ENCODE assay signal across 8 mouse cellular contexts in the genomic region with DNA sequence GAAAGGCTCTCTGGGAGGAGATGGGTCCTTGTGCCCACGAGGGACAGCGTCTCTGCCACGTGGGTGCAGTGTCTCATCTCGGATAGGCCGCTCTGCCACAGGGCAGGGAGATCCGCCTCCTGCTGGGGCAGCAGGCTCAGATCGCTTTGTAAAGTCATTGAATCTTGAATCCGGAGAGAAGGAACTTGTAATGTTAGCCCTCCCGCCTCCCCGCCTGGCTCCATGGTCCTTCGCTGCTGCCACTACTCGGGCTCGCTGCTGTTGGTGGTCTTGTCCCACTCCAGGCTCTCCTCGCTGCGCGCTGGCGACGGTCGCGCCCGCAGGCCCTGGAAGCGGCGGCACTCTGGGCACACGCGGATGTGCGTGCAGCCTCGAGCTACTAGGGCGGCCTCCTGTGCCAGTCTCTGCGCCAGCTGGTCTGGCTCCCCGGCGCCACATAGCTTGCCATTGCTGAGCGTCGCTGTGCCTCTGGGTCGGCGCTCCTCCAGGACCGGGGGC. TPM values are rescaled to one million over a fixed set of nuclear protein-coding genes. Genes with fewer than 3 reads are reported as not detected.
DNase-seq lines count a peak whose midpoint lies in the region; ATAC-seq lines count a peak whose summit lies in the region.

No protein-coding gene starts in this region.

- H3K27me3 ChIP-seq in forebrain, embryonic 13.5 days, result peaks cover 9% of the 10 kb centered on the region
- no peaks in the 10 kb centered on the region for H3K27me3 ChIP-seq in hindbrain, embryonic 14.5 days (ENCODE audit: control insufficient read depth, insufficient read depth, low read length)

- H3K27ac ChIP-seq in forebrain, embryonic 13.5 days, result peak overlapping the region; percentile 48; the same call in 1 of the 2 replicates
- H3K27ac ChIP-seq in hindbrain, embryonic 14.5 days, result peak overlapping the region; percentile 29

- peak overlapping the region; percentile 37 for H3K4me3 ChIP-seq in forebrain, embryonic 13.5 days
- peak overlapping the region; percentile 26 for H3K4me3 ChIP-seq in hindbrain, embryonic 14.5 days (replicated peaks; ENCODE audit: low read length)

- H3K4me2 ChIP-seq in forebrain, embryonic 13.5 days, result peak overlapping the region; percentile 71
- peak overlapping the region; percentile 58 for H3K4me2 ChIP-seq in hindbrain, embryonic 14.5 days (replicated peaks)

- peaks cover 9% of the 10 kb centered on the region for H3K4me1 ChIP-seq in forebrain, embryonic 13.5 days
- peaks cover 8% of the 10 kb centered on the region; the same call in 1 of the 2 replicates for H3K4me1 ChIP-seq in hindbrain, embryonic 14.5 days (replicated peaks; ENCODE audit: control insufficient read depth, insufficient read depth, low read length)

- peak overlapping the region; percentile 61 for H3K9ac ChIP-seq in forebrain, embryonic 13.5 days
- H3K9ac ChIP-seq in hindbrain, embryonic 14.5 days, result peak overlapping the region; percentile 50

- H3K36me3 ChIP-seq in forebrain, embryonic 13.5 days (ENCODE audit: poor library complexity, severe bottlenecking), result no peaks in the 10 kb centered on the region
- no peaks in the 10 kb centered on the region for H3K36me3 ChIP-seq in hindbrain, embryonic 14.5 days (replicated peaks; ENCODE audit: control insufficient read depth, insufficient read depth)

- DNase-seq in Muller cell, postnatal 12 days (ENCODE audit: inconsistent ontology term), result peak; percentile 67
- DNase-seq in hindbrain, embryonic 14.5 days (ENCODE audit: low spot score), result no peak
- DNase-seq in left cerebral cortex, adult 11 months (ENCODE audit: low spot score), result peak; percentile 28
- peak; percentile 37 for DNase-seq in lung, postnatal 36 days
- DNase-seq in right cerebral cortex, postnatal 25 days, result peak; percentile 42
- no peak for DNase-seq in B cell, adult 2 months

- WGBS in forebrain, embryonic 13.5 days, result 1% methylated on average over 34 of the region's 36 CpGs
- 5% methylated on average over 36 of the region's 36 CpGs for WGBS in hindbrain, embryonic 14.5 days

- H3K9me3 ChIP-seq in forebrain, embryonic 13.5 days (replicated peaks), result no peaks in the 10 kb centered on the region
- no peaks in the 10 kb centered on the region for H3K9me3 ChIP-seq in hindbrain, embryonic 14.5 days (ENCODE audit: control insufficient read depth, low read length)

- ATAC-seq in cerebellum, adult (ENCODE audit: insufficient number of reproducible peaks, low FRiP score, low TSS enrichment), result peak; percentile 74
- peak; percentile 92 for ATAC-seq in forebrain, embryonic 13.5 days
- peak; percentile 68; the same call in 1 of the 2 replicates for ATAC-seq in hindbrain, embryonic 14.5 days (ENCODE audit: low FRiP score)

RNA-seq across cellular contexts. Expression of a gene that starts 13.0 kb away (rescaled TPM):
- polyA plus RNA-seq in forebrain, embryonic 13.5 days (2015; fragmentation: Nextera tagmentation; extraction: Ambion mirVana), result 4.5 and 4.8 TPM in 2 replicates
- 5.9 and 6.1 TPM in 2 replicates for polyA plus RNA-seq in hindbrain, embryonic 14.5 days (2014; fragmentation: Nextera tagmentation; extraction: Ambion mirVana)

Comparison
In these comparisons a context has a peak if more than half of its experiments do, and no peak if none do; other contexts are left out.
1. DNase-seq: peak in Muller cell, postnatal 12 days (single experiment), left cerebral cortex, adult 11 months (single experiment), lung, postnatal 36 days (single experiment) and right cerebral cortex, postnatal 25 days (single experiment); none in hindbrain, embryonic 14.5 days (single experiment) and B cell, adult 2 months (0 of 2).
2. Peak in every context shown above with its lines, with median percentiles within 50 percentile points of each other: ATAC-seq.